Mouse (Mus musculus) spleen, adult 2 months (tissue): ENCODE measurements at regions not wholly inside any gene's neighbourhood (a gene's known extent, or its start where the extent isn't known, plus 50 kb on each side); places are given as distances from the start of the nearest gene placed in this dataset.

Experiments
- CTCF ChIP-seq: fragments of 200-500 bp; IDR thresholded peaks from 2 replicates; pipeline ENCODE4 v1.5.1; 2011; ENCODE audit warnings: mild to moderate bottlenecking, inconsistent platforms; ENCODE audit not compliant: insufficient read depth, insufficient read length, insufficient replicate concordance; ENCODE audit errors: extremely low read depth
- POLR2A ChIP-seq: fragments of 200-500 bp; IDR thresholded peaks from 2 replicates; pipeline ENCODE4 v1.6.1; 2011; ENCODE audit warnings: low read depth, low read length, inconsistent platforms

DNA sequence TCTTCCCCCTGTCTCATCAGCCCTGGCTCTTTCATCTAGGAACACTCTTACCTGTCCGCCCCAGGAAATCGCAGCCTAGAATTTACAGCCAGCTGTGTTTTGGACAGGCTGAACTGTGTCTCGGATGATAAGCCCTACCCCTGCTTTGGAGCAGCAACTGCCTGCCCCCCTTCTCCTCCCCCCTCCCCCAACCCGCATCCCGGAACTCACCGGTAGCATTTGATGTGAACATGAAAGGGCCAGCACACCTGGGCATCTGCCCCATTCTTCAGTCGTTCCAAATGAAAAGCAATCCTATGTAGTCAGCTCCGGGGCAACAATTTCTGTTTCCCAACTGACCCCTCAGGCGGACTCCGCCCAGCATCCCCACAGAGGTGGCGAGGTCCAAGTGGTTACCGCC lies 130.1 kb upstream of the Ctnnb1 start:
- TF ChIP-seq CTCF (no peak), POLR2A (no peak)
